Mouse (Mus musculus): Measurements from ENCODE around the gene Dmd.

Gene Dmd

DNA sequence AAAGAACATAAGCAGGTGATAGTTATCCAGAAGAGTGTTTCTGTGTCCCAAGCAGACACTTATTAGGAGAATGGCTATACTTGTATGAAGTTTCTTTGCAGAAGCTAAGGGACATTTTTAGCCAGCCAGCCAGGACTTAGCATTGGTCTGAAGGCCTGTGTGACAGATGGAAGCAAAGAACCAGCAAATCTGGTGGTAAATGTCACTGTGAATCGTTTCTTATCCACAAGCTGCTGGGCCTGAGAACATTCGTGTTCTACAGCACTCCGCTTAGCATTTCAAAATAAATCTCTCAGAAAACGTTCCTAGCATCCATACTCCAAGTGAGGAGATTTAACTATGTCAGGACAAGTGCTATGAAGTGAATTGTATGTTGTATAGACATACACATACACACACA lies 1486.9 kb downstream of the Dmd start:
- DNase-seq (ENCODE audit: low spot score) = no peak

GRCm38 (mm10) chrX:84436556-84436955 lies 1487.9 kb downstream of the Dmd start:
- DNase-seq (ENCODE audit: low spot score) = no peak

DNA sequence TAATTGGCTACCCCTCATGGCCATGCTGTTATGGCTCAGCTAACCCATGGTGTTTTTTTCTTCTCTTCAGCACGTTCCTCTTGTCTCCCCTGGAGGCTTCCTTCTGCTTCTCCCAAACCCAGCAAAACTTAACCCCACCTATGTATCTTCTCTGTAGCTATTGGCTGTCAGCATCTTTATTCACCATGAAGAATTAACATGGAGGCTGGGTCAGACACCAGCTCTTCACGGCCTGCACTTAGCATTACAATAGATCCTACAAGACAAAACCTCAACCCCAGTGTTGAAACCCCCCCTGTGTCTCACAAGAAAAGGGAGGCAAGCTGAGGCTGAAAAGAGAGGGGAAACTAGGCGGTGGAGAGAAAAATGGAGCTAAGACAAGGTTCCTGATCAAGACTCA lies 1494.3 kb downstream of the Dmd start:
- DNase-seq (ENCODE audit: low spot score) = no peak

DNA sequence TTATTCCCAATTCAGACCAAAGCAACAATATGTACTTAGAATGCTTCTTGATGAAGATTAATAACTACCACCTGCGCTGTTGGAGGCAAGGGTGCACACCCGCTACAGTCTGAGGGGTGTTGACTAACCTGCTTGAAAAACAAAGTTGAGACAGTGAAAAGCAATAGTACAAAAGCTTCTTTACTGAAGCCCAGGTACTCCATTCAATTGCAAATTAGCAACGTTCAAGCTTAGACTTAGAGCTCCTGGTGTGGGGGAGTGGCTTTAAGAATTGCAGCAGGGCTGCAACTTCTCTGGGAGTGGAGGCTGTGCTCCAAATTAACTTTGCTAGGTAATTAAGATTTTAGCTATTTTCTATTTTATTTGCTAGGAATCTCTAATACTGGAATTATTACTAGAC lies 1495.3 kb downstream of the Dmd start:
- DNase-seq (ENCODE audit: low spot score) = no peak

- DNase-seq (ENCODE audit: low spot score) = no peak
Observed at GRCm38 (mm10) chrX:84444638-84445037, 1496.0 kb downstream of the Dmd start.

GRCm38 (mm10) chrX:84454473-84454872 lies 1505.8 kb downstream of the Dmd start:
- DNase-seq (ENCODE audit: low spot score) = peak; percentile 3

DNA sequence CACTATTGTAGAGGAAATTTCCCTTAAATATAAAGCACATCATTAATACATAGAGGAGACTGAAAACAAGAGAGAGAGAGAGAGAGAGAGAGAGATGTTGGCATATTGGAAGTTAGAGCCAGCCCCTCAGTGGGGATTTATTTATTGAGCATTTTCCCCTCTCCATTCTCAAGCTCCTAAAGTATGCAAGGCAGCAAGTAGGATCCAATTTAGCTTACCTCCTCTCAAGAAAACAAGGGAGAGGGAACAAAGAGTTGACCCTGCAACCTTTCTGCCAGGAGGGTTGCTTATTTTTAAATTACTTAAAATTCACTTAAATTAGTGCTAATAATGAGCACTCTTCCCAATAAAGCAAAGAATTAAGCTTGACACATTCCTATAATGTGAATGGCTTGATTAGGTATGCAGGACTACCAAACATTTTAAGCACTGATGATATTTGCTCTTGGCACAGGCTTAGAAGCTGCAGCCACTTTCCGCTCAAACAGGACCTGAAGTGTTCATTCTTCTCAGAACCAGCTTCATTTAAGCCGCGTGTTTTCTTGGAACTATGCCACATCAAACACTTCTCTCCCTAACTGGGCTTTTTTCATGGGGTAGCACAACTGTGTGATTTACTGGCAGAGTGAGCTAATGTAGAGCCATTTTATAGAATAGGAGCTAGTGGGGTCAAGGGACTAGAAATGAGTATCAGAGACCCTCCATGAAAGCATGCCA lies 1566.1 kb downstream of the Dmd start:
- DNase-seq (ENCODE audit: low spot score) = no peak

DNA sequence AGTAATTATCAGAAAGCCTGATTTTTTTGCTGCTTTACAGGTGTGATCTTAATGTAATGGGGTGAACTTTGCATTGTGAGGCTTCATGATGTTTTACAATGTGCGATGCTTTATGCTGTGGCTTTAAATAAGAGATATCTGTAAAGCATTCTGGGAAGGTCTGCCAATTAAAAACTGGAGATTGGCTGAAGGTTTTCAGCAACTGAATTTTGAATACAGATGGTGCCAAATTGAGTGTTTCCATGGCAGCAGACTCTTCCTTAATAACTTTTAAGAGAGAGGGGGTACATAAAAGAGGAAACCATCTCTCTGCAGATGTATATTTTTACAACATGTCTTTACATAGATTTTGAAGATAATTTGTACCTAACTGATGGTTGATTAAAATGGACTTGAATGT lies 1603.3 kb downstream of the Dmd start:
- no peak for DNase-seq (ENCODE audit: low spot score)

GRCm38 (mm10) chrX:84553441-84553840 lies 1604.8 kb downstream of the Dmd start:
- no peak for DNase-seq (ENCODE audit: low spot score)

- no peak for DNase-seq (ENCODE audit: low spot score)
Observed at GRCm38 (mm10) chrX:84598476-84598875, 1649.8 kb downstream of the Dmd start.

- DNase-seq (ENCODE audit: low spot score) = no peak
Observed at GRCm38 (mm10) chrX:84640446-84640845, 1691.8 kb downstream of the Dmd start.

GRCm38 (mm10) chrX:84747683-84748082 lies 1799.0 kb downstream of the Dmd start:
- no peak for DNase-seq (ENCODE audit: low spot score)

DNA sequence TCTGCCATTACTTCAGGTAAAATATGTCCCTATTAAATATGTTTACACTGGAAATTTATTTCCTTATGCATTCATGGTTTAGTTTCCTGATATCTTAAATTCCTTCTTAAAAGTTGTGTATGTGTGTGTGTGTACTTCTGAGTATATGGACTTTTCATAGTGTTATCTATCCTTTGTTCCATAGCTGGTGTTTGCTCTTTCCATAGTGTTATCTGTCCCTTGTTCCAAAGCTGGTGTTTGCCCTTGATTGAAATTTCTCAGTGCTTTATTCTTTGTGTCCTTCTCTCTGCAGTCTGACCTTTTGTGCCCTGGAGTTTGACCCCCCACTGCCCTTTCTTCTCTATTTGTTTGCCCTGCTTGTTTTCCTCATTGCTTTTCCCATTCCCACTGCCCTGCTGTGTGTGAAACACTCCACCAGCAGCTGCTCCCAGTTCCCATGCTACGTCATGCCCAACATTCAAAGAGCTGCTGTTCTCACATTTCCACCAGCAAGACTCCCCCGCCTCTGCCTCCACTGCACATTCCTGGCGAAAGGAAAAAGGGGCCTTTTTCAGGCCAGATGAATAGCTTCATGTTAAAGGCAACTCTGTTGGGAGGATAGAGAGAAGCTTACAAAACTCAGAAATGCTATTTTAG lies 1911.5 kb downstream of the Dmd start:
- peak; percentile 4 for DNase-seq (ENCODE audit: low spot score)

GRCm38 (mm10) chrX:84873090-84873489 lies 1924.4 kb downstream of the Dmd start:
- no peak for DNase-seq (ENCODE audit: low spot score)

DNA sequence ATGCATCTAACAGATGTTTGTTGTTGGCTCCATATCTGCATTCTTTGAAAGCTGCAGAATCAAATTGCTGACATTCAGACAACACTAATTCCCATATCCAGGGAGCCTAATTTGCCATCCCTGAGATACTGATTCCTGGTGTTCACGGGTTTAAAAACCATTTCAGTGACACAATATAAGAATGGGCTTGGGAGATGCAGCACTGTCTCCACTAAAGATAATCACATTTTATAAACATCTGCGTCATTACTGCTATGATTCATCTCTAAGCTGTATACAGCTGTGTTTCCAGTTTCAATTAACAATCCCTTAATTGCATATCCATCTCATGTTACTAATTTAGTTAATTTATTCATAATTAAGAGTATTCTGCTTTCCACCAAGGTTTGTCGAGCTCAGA lies 1929.5 kb downstream of the Dmd start:
- no peak for DNase-seq (ENCODE audit: low spot score)

- DNase-seq (ENCODE audit: low spot score) = no peak
Observed at GRCm38 (mm10) chrX:84932715-84933473, 1984.2 kb downstream of the Dmd start.

DNA sequence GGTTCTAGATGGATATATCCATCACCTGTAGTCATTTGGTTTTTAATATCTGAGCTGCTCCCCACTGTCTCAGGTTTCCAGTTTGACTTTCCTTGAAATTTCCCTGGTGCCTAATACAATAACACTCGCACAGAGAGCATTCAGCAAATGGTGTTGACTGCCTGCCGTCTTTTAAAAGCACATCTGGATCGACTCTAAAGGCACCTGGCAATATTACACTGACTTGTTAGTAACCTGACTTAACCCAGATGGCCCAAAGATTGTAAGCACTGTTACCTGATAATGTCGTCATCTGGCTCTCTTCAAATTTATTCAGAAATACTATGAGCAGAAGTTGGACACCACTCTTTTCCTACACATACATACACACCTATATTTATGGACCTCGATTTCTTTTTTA lies 2011.9 kb downstream of the Dmd start:
- no peak for DNase-seq (ENCODE audit: low spot score)

GRCm38 (mm10) chrX:84960972-84961371 lies 2012.3 kb downstream of the Dmd start:
- no peak for DNase-seq (ENCODE audit: low spot score)

- no peak for DNase-seq (ENCODE audit: low spot score)
Observed at GRCm38 (mm10) chrX:85008304-85008703, 2059.6 kb downstream of the Dmd start.

- DNase-seq (ENCODE audit: low spot score) = no peak
Observed at GRCm38 (mm10) chrX:85041466-85042058, 2092.9 kb downstream of the Dmd start.

DNA sequence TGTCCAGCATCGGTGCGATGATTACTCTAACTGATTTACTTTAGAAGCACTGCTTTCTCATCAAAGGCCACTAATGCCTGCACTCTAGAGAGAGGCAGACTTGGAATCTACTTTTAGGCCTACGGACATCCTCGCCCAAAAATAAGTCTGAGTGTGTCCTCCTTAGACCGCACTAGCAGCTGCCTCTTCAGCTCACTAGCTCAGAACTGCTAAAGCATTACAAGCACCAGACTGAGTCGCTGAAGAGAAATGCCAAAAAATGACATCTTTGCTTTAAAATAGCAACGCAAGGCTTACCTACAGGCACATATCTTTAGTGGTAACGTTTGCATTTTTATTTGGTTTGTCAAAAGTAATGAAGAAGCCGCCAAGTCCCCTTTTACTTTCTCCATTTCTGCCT lies 2098.0 kb downstream of the Dmd start:
- DNase-seq (ENCODE audit: low spot score) = no peak

DNA sequence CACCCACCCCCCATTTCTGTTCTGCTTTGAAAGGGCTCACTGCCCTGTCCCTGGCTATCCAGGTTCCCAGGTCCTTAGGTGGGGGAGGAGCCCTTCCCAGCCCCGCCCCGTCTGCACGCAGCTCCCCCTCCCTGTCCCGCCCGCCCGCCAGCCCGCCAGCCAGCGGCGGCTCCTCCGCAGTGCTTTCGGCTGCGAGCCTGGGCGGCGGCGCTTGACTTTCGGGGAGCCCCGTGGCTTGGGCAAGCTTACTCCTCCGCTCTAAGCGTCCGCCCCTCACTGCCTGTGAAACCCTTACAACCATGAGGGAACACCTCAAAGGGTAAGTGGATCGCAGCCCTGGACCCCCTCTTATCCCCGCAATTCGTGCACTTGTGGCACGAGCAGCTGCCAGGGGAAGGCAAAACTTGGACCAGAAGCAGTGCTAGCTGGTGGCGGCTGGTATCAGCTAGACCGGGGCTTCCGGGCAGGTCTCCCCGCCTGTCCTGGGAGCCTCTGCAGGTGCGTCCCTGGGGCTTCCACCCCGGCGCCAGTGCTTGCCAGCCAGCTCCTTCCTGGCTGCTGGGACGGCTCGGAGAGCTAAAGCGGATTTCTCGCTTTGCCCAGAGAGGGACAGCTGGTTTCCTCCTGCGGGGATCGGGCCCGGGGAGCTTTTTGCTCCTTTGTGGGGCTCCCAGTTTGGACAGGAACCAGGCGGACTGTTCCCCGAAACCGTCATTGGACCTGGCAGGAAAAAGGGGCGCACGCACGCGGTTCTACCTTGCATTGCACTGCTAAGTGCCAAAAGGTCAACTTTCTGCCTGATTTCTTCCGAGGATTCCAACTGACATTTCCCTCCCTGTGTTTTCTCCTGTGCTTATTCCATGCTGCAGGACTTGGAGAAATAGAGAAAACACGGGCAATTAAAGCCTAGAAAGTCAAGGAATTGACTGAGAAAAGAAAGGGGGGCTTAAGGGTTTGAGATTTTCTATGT lies 2099.8 kb downstream of the Dmd start:
- peak; percentile 64 for DNase-seq (ENCODE audit: low spot score)
